Mouse (Mus musculus): ENCODE results near the gene Fgr. TPM values are rescaled to one million over a fixed set of nuclear protein-coding genes. Genes with fewer than 3 reads are reported as not detected.

Fgr gene
- polyA plus RNA-seq, 1 experiment from 2014 or later, result 0.99 TPM

GRCm38 (mm10) chr4:133028875-133029274 is 55.0 kb downstream of the Fgr start:
- Histone ChIP-seq H3K27me3 (replicated peaks; ENCODE audit: control insufficient read depth, insufficient read depth, low read length) (no peaks in the 10 kb centered on the region), H3K9me3 (ENCODE audit: control insufficient read depth, low read length) (no peaks in the 10 kb centered on the region), H3K36me3 (ENCODE audit: control insufficient read depth, insufficient read depth, low read length) (peaks cover 8% of the 10 kb centered on the region; the same call in 1 of the 2 replicates), H3K4me2 (ENCODE audit: low read length) (no peak overlapping the region), H3K27ac (ENCODE audit: low read depth) (no peak overlapping the region), H3K4me1 (replicated peaks; ENCODE audit: control insufficient read depth, insufficient read depth, low read length) (peaks cover 33% of the 10 kb centered on the region), H3K9ac (ENCODE audit: low read length) (no peak overlapping the region), H3K4me3 (ENCODE audit: low read depth, low read length) (no peak overlapping the region)
- no peak for ATAC-seq (replicated peaks; ENCODE audit: low FRiP score, low TSS enrichment, low read depth)
- no peak for DNase-seq (ENCODE audit: low spot score)
- 80% methylated on average over 6 of the region's 6 CpGs for WGBS

- Histone ChIP-seq H3K36me3 (ENCODE audit: control insufficient read depth, insufficient read depth, low read length) (peaks cover 5% of the 10 kb centered on the region; the same call in 1 of the 2 replicates), H3K4me1 (replicated peaks; ENCODE audit: control insufficient read depth, insufficient read depth, low read length) (peaks cover 7% of the 10 kb centered on the region; the same call in 1 of the 2 replicates), H3K27me3 (replicated peaks; ENCODE audit: control insufficient read depth, insufficient read depth, low read length) (no peaks in the 10 kb centered on the region), H3K4me3 (ENCODE audit: low read depth, low read length) (no peak overlapping the region), H3K27ac (ENCODE audit: low read depth) (no peak overlapping the region), H3K9me3 (ENCODE audit: control insufficient read depth, low read length) (no peaks in the 10 kb centered on the region), H3K4me2 (ENCODE audit: low read length) (no peak overlapping the region), H3K9ac (ENCODE audit: low read length) (no peak overlapping the region)
- ATAC-seq (replicated peaks; ENCODE audit: low FRiP score, low TSS enrichment, low read depth), result no peak
- WGBS, result 89% methylated on average over 8 of the region's 8 CpGs
- no peak for DNase-seq (ENCODE audit: low spot score)
Measured at GRCm38 (mm10) chr4:133032410-133033095, 58.7 kb downstream of the Fgr start.

- H3K27ac ChIP-seq (ENCODE audit: low read depth), result no peak overlapping the region
- H3K9me3 ChIP-seq (ENCODE audit: control insufficient read depth, low read length), result no peaks in the 10 kb centered on the region
- no peak overlapping the region for H3K9ac ChIP-seq (ENCODE audit: low read length)
- DNase-seq (ENCODE audit: low spot score) (no peak), ATAC-seq (replicated peaks; ENCODE audit: low FRiP score, low TSS enrichment, low read depth) (no peak)
- H3K4me1 ChIP-seq (replicated peaks; ENCODE audit: control insufficient read depth, insufficient read depth, low read length), result peaks cover 12% of the 10 kb centered on the region; the same call in 1 of the 2 replicates
- no peaks in the 10 kb centered on the region for H3K27me3 ChIP-seq (replicated peaks; ENCODE audit: control insufficient read depth, insufficient read depth, low read length)
- 79% methylated on average over 10 of the region's 10 CpGs for WGBS
- no peak overlapping the region for H3K4me2 ChIP-seq (ENCODE audit: low read length)
- H3K4me3 ChIP-seq (ENCODE audit: low read depth, low read length), result no peak overlapping the region
- no peaks in the 10 kb centered on the region; the same call in 1 of the 2 replicates for H3K36me3 ChIP-seq (ENCODE audit: control insufficient read depth, insufficient read depth, low read length)
Measured at GRCm38 (mm10) chr4:133034478-133034877, 60.6 kb downstream of the Fgr start.

GRCm38 (mm10) chr4:133035446-133035845 is 61.6 kb downstream of the Fgr start:
- H3K4me2 ChIP-seq (ENCODE audit: low read length), result no peak overlapping the region
- no peak for ATAC-seq (replicated peaks; ENCODE audit: low FRiP score, low TSS enrichment, low read depth)
- no peaks in the 10 kb centered on the region for H3K9me3 ChIP-seq (ENCODE audit: control insufficient read depth, low read length)
- WGBS, result 100% methylated on average over 1 of the region's 1 CpGs
- H3K36me3 ChIP-seq (ENCODE audit: control insufficient read depth, insufficient read depth, low read length), result no peaks in the 10 kb centered on the region; the same call in 1 of the 2 replicates
- H3K4me1 ChIP-seq (replicated peaks; ENCODE audit: control insufficient read depth, insufficient read depth, low read length), result peaks cover 14% of the 10 kb centered on the region
- no peak overlapping the region for H3K4me3 ChIP-seq (ENCODE audit: low read depth, low read length)
- no peak overlapping the region for H3K27ac ChIP-seq (ENCODE audit: low read depth)
- DNase-seq (ENCODE audit: low spot score), result no peak
- no peak overlapping the region for H3K9ac ChIP-seq (ENCODE audit: low read length)
- no peaks in the 10 kb centered on the region for H3K27me3 ChIP-seq (replicated peaks; ENCODE audit: control insufficient read depth, insufficient read depth, low read length)

- no peaks in the 10 kb centered on the region for H3K27me3 ChIP-seq (replicated peaks; ENCODE audit: control insufficient read depth, insufficient read depth, low read length)
- no peaks in the 10 kb centered on the region; the same call in 1 of the 2 replicates for H3K36me3 ChIP-seq (ENCODE audit: control insufficient read depth, insufficient read depth, low read length)
- ATAC-seq (replicated peaks; ENCODE audit: low FRiP score, low TSS enrichment, low read depth) (no peak), DNase-seq (ENCODE audit: low spot score) (no peak)
- no peak overlapping the region for H3K9ac ChIP-seq (ENCODE audit: low read length)
- no peak overlapping the region for H3K4me2 ChIP-seq (ENCODE audit: low read length)
- H3K4me1 ChIP-seq (replicated peaks; ENCODE audit: control insufficient read depth, insufficient read depth, low read length), result peaks cover 19% of the 10 kb centered on the region
- no peak overlapping the region for H3K4me3 ChIP-seq (ENCODE audit: low read depth, low read length)
- 70% methylated on average over 3 of the region's 3 CpGs for WGBS
- H3K9me3 ChIP-seq (ENCODE audit: control insufficient read depth, low read length), result no peaks in the 10 kb centered on the region
- H3K27ac ChIP-seq (ENCODE audit: low read depth), result no peak overlapping the region
Measured at GRCm38 (mm10) chr4:133035946-133036345, 62.1 kb downstream of the Fgr start.

- no peak for DNase-seq (ENCODE audit: low spot score)
- no peak overlapping the region for H3K9ac ChIP-seq (ENCODE audit: low read length)
Measured at GRCm38 (mm10) chr4:133037293-133037692, 63.4 kb downstream of the Fgr start.

GRCm38 (mm10) chr4:133037798-133038197 is 63.9 kb downstream of the Fgr start:
- Histone ChIP-seq H3K9me3 (ENCODE audit: control insufficient read depth, low read length) (no peaks in the 10 kb centered on the region), H3K27me3 (replicated peaks; ENCODE audit: control insufficient read depth, insufficient read depth, low read length) (no peaks in the 10 kb centered on the region), H3K4me1 (replicated peaks; ENCODE audit: control insufficient read depth, insufficient read depth, low read length) (peaks cover 37% of the 10 kb centered on the region), H3K4me2 (ENCODE audit: low read length) (peak overlapping the region; percentile 95), H3K36me3 (ENCODE audit: control insufficient read depth, insufficient read depth, low read length) (no peaks in the 10 kb centered on the region), H3K4me3 (ENCODE audit: low read depth, low read length) (peak overlapping the region; percentile 51; the same call in 1 of the 2 replicates), H3K9ac (ENCODE audit: low read length) (no peak overlapping the region), H3K27ac (ENCODE audit: low read depth) (no peak overlapping the region)
- DNase-seq (ENCODE audit: low spot score) (no peak), ATAC-seq (replicated peaks; ENCODE audit: low FRiP score, low TSS enrichment, low read depth) (no peak)
- 30% methylated on average over 6 of the region's 6 CpGs for WGBS

More at GRCm38 (mm10) chr4:133037293-133037692, 63.4 kb downstream of the Fgr start:
- Histone ChIP-seq H3K27me3 (replicated peaks; ENCODE audit: control insufficient read depth, insufficient read depth, low read length) (no peaks in the 10 kb centered on the region), H3K4me3 (ENCODE audit: low read depth, low read length) (no peak overlapping the region), H3K4me1 (replicated peaks; ENCODE audit: control insufficient read depth, insufficient read depth, low read length) (peaks cover 32% of the 10 kb centered on the region), H3K27ac (ENCODE audit: low read depth) (no peak overlapping the region), H3K9me3 (ENCODE audit: control insufficient read depth, low read length) (no peaks in the 10 kb centered on the region), H3K4me2 (ENCODE audit: low read length) (no peak overlapping the region), H3K36me3 (ENCODE audit: control insufficient read depth, insufficient read depth, low read length) (no peaks in the 10 kb centered on the region)
- ATAC-seq (replicated peaks; ENCODE audit: low FRiP score, low TSS enrichment, low read depth), result no peak
- 45% methylated on average over 8 of the region's 9 CpGs for WGBS

GRCm38 (mm10) chr4:133038521-133039115 is 64.7 kb downstream of the Fgr start:
- WGBS, result under 1% methylated on average over 57 of the region's 76 CpGs
- DNase-seq (ENCODE audit: low spot score), result peak; percentile 81
- peak overlapping the region; percentile 89 for H3K27ac ChIP-seq (ENCODE audit: low read depth)

More at GRCm38 (mm10) chr4:133038521-133039115, 64.7 kb downstream of the Fgr start:
- Histone ChIP-seq H3K9me3 (ENCODE audit: control insufficient read depth, low read length) (no peaks in the 10 kb centered on the region), H3K9ac (ENCODE audit: low read length) (peak overlapping the region; percentile 61), H3K36me3 (ENCODE audit: control insufficient read depth, insufficient read depth, low read length) (no peaks in the 10 kb centered on the region), H3K4me1 (replicated peaks; ENCODE audit: control insufficient read depth, insufficient read depth, low read length) (peaks cover 46% of the 10 kb centered on the region), H3K4me3 (ENCODE audit: low read depth, low read length) (peak overlapping the region; percentile 51), H3K4me2 (ENCODE audit: low read length) (peak overlapping the region; percentile 95), H3K27me3 (replicated peaks; ENCODE audit: control insufficient read depth, insufficient read depth, low read length) (no peaks in the 10 kb centered on the region)
- ATAC-seq (replicated peaks; ENCODE audit: low FRiP score, low TSS enrichment, low read depth), result peak; percentile 82

All from intestine, embryonic 14.5 days (tissue).